Mouse (Mus musculus) lung, postnatal 0 days (tissue): ENCODE measurements at regions not wholly inside any gene's neighbourhood (a gene's known extent, or its start where the extent isn't known, plus 50 kb on each side); places are given as distances from the start of the nearest gene placed in this dataset.

Experiments
- CTCF ChIP-seq: IDR thresholded peaks from 2 replicates; pipeline ENCODE4 v1.5.1; 2016; ENCODE audit warnings: antibody characterized with exemption, mild to moderate bottlenecking
- EP300 ChIP-seq: IDR thresholded peaks from 2 replicates; pipeline ENCODE4 v1.6.1; 2016; ENCODE audit warnings: antibody characterized with exemption, mild to moderate bottlenecking, control low read depth

GRCm38 (mm10) chr16:24223901-24224300 lies 169.4 kb upstream of the Lpp start:
- TF ChIP-seq CTCF (no peak), EP300 (no peak)
